Mouse (Mus musculus): ENCODE measurements at regions not wholly inside any gene's neighbourhood (a gene's known extent, or its start where the extent isn't known, plus 50 kb on each side); places are given as distances from the start of the nearest gene placed in this dataset.

DNA sequence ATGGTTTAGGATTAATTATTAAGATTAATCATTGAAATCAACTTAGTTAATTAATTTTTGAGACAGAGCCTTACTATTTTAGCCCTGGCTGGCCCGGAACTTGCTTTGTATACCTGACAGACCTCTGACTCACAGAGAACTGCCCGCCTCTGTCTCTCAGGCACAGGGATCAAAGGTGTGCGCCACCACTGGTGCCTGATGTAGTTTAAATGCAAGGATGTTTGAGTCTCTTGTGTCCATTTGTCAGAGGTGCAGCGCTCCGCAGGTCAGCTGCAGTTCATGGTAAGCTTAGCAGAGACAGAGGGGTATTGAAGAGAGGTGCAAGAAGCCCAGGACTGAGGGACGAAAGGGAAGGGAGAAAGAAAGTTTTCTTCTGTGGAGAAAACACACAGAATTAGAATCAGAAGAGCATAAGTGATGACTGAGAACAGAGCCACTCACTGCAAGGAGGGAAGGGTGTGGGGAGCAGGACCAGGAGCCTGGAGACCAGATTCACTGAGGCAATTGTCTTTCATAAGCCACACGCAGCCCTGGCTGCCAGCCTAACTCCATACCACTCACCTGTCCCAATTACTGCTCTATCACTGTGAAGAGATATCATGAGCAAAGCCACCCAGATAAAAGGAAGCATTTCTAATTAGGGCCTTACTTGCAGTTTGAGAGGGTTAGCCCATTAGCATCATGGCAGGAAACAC lies 107.1 kb downstream of the Evx1 start:
- TF ChIP-seq ZNF384 (IDR thresholded peaks at IDR 0.05; ENCODE audit: low read depth, low read length), result no peak
- no peak for TF ChIP-seq USF1 (IDR thresholded peaks at IDR 0.05; ENCODE audit: low read depth, low read length)
- no peak for TF ChIP-seq POLR2A (IDR thresholded peaks at IDR 0.05; ENCODE audit: low read depth, low read length)
- no peak for TF ChIP-seq HCFC1 (IDR thresholded peaks at IDR 0.05; ENCODE audit: low read depth, low read length)
- no peak for TF ChIP-seq CTCF (conservative IDR thresholded peaks at IDR 0.05 in 1 of 2, IDR thresholded peaks at IDR 0.05 in 1 of 2; ENCODE audit: low read depth in 2 of 2, low read length in 2 of 2)

Measured in CH12.LX (cell line).